Mouse (Mus musculus): ENCODE data around the gene Bcl2.

Gene Bcl2

GRCm38 (mm10) chr1:106507556-106507955 lies 206.5 kb downstream of the Bcl2 start:
- no peak for DNase-seq (ENCODE audit: low spot score)

- no peak for DNase-seq (ENCODE audit: low spot score)
These were observed 210.2 kb downstream of the Bcl2 start for GRCm38 (mm10) chr1:106503910-106504309.

GRCm38 (mm10) chr1:106503407-106503806 lies 210.7 kb downstream of the Bcl2 start:
- no peak for DNase-seq (ENCODE audit: low spot score)

- no peak for DNase-seq (ENCODE audit: low spot score)
These were observed 216.1 kb downstream of the Bcl2 start for GRCm38 (mm10) chr1:106497999-106498398.
